Mouse (Mus musculus) CH12.LX (cell line): ENCODE data around the gene Tmed1. TPM values are rescaled to one million over a fixed set of nuclear protein-coding genes. Genes with fewer than 3 reads are reported as not detected.

ENCODE experiments used
- DNase-seq: peaks from one replicate; pipeline ENCODE4 v3.0.0-alpha.2; 2013; ENCODE audit errors: extremely low read depth
- H3K27ac ChIP-seq: 2 replicates; pipeline ENCODE4 v1.5.1; 2012; ENCODE audit warnings: low read depth, mild to moderate bottlenecking, control low read depth, moderate library complexity; ENCODE audit not compliant: insufficient read depth
- H3K27me3 ChIP-seq: replicated peaks from 2 replicates; pipeline ENCODE3; 2012; ENCODE audit warnings: inconsistent platforms
- H3K36me3 ChIP-seq, 2 experiments: replicated peaks in 1 of 2; 2 replicates each; pipeline versions ENCODE3 to v1.6.1; 2012; ENCODE audit warnings: inconsistent platforms in 1 of 2, low read length in 1 of 2, mild to moderate bottlenecking in 1 of 2, mixed read lengths in 1 of 2, moderate library complexity in 1 of 2; ENCODE audit not compliant: control insufficient read depth in 1 of 2, insufficient read depth in 1 of 2
- H3K4me1 ChIP-seq, 2 experiments: 2 replicates each; pipeline ENCODE4 v1.6.1; 2012; ENCODE audit warnings: inconsistent platforms in 1 of 2, moderate library complexity in 1 of 2; ENCODE audit not compliant: insufficient read depth in 2 of 2, control insufficient read depth in 1 of 2
- H3K4me2 ChIP-seq: 2 replicates; pipeline ENCODE4 v1.6.1; 2012; ENCODE audit warnings: low read depth, mild to moderate bottlenecking, control low read depth; ENCODE audit not compliant: poor library complexity, insufficient read depth, severe bottlenecking
- H3K4me3 ChIP-seq, 3 experiments: fragments of 150-350 bp in 1 of 3; sonication (generic) in 1 of 3; replicated peaks in 1 of 3; 2 replicates each; pipeline versions ENCODE3 to v1.5.1; 2011 to 2012; ENCODE audit warnings: low read depth in 2 of 3, low read length in 2 of 3, mild to moderate bottlenecking in 2 of 3, moderate library complexity in 2 of 3, control low read depth in 1 of 3, improper control_type of control experiment in 1 of 3, inconsistent platforms in 1 of 3, mixed read lengths in 1 of 3; ENCODE audit not compliant: poor library complexity in 1 of 3
- H3K79me2 ChIP-seq: replicated peaks from 2 replicates; pipeline ENCODE4 v1.6.1; 2012; ENCODE audit warnings: mild to moderate bottlenecking, moderate library complexity; ENCODE audit not compliant: control insufficient read depth, poor library complexity, insufficient read depth, severe bottlenecking; ENCODE audit errors: extremely low read depth
- H3K9ac ChIP-seq: 2 replicates; pipeline ENCODE4 v1.6.1; 2012; ENCODE audit warnings: low read depth, mild to moderate bottlenecking, control low read depth, moderate library complexity; ENCODE audit not compliant: insufficient read depth
- H3K9me3 ChIP-seq: replicated peaks from 2 replicates; pipeline ENCODE3; 2012; ENCODE audit warnings: low read length, inconsistent platforms, mixed read lengths
- CHD1 ChIP-seq: IDR thresholded peaks from 2 replicates; pipeline ENCODE4 v1.6.1; 2012; ENCODE audit warnings: low read depth, low read length, improper control_type of control experiment, inconsistent platforms
- CHD2 ChIP-seq: IDR thresholded peaks from 2 replicates; pipeline ENCODE4 v1.6.1; 2011; ENCODE audit warnings: low read length, improper control_type of control experiment
- E2F4 ChIP-seq: IDR thresholded peaks from 2 replicates; pipeline ENCODE4 v1.6.1; 2011; ENCODE audit warnings: low read depth, low read length, improper control_type of control experiment; ENCODE audit not compliant: insufficient replicate concordance
- ELF1 ChIP-seq: IDR thresholded peaks from 2 replicates; pipeline ENCODE4 v1.6.1; 2014; ENCODE audit warnings: low read depth, mild to moderate bottlenecking, inconsistent platforms, low read length, improper control_type of control experiment
- GABPA ChIP-seq: IDR thresholded peaks from 2 replicates; pipeline ENCODE4 v1.6.1; 2012; ENCODE audit warnings: low read depth, low read length, improper control_type of control experiment, inconsistent platforms; ENCODE audit not compliant: insufficient replicate concordance
- IRF4 ChIP-seq: IDR thresholded peaks from 2 replicates; pipeline ENCODE4 v1.6.1; 2014; ENCODE audit warnings: low read depth, mild to moderate bottlenecking, inconsistent platforms, low read length, improper control_type of control experiment
- JUN ChIP-seq: IDR thresholded peaks from 2 replicates; pipeline ENCODE4 v1.6.1; 2011; ENCODE audit warnings: low read depth, mild to moderate bottlenecking, low read length, improper control_type of control experiment, moderate library complexity; ENCODE audit not compliant: insufficient read depth
- MAFK ChIP-seq: IDR thresholded peaks from 2 replicates; pipeline ENCODE4 v1.6.1; 2011; ENCODE audit warnings: low read length, improper control_type of control experiment; ENCODE audit not compliant: insufficient replicate concordance
- MAX ChIP-seq: IDR thresholded peaks from 2 replicates; pipeline ENCODE4 v1.6.1; 2011; ENCODE audit warnings: low read length, improper control_type of control experiment
- MAZ ChIP-seq: IDR thresholded peaks from 2 replicates; pipeline ENCODE4 v1.6.1; 2012; ENCODE audit warnings: low read depth, mild to moderate bottlenecking, inconsistent platforms, low read length, improper control_type of control experiment, moderate library complexity
- MEF2A ChIP-seq: IDR thresholded peaks from 2 replicates; pipeline ENCODE4 v1.6.1; 2014; ENCODE audit warnings: low read depth, mild to moderate bottlenecking, inconsistent platforms, low read length, improper control_type of control experiment, borderline replicate concordance
- NRF1 ChIP-seq: IDR thresholded peaks from 2 replicates; pipeline ENCODE4 v1.6.1; 2014; ENCODE audit warnings: low read depth, mild to moderate bottlenecking, inconsistent platforms, low read length, improper control_type of control experiment, moderate library complexity
- PAX5 ChIP-seq: IDR thresholded peaks from 2 replicates; pipeline ENCODE4 v1.6.1; 2012; ENCODE audit warnings: low read length, inconsistent platforms, mixed read lengths
- POLR2A ChIP-seq: IDR thresholded peaks from 2 replicates; pipeline ENCODE4 v1.6.1; 2011; ENCODE audit warnings: low read depth, mild to moderate bottlenecking, improper control_type of control experiment, low read length
- POLR2AphosphoS2 ChIP-seq: IDR thresholded peaks from 2 replicates; pipeline ENCODE4 v1.6.1; 2011; ENCODE audit warnings: low read depth, low read length, improper control_type of control experiment
- RAD21 ChIP-seq: IDR thresholded peaks from 2 replicates; pipeline ENCODE4 v1.6.1; 2011; ENCODE audit warnings: low read depth, mild to moderate bottlenecking, low read length, improper control_type of control experiment, moderate library complexity
- RCOR1 ChIP-seq: conservative IDR thresholded peaks from 2 replicates; pipeline ENCODE4 v1.6.1; 2012; ENCODE audit warnings: low read depth, mild to moderate bottlenecking, inconsistent platforms, low read length, improper control_type of control experiment
- SIN3A ChIP-seq: IDR thresholded peaks from 2 replicates; pipeline ENCODE4 v1.6.1; 2012; ENCODE audit warnings: low read length, improper control_type of control experiment, inconsistent platforms
- SMC3 ChIP-seq: IDR thresholded peaks from 2 replicates; pipeline ENCODE4 v1.6.1; 2011; ENCODE audit warnings: low read depth, low read length, improper control_type of control experiment
- TBP ChIP-seq: conservative IDR thresholded peaks from 2 replicates; pipeline ENCODE4 v1.6.1; 2011; ENCODE audit warnings: low read depth, low read length, improper control_type of control experiment
- TCF12 ChIP-seq: IDR thresholded peaks from 2 replicates; pipeline ENCODE4 v1.6.1; 2014; ENCODE audit warnings: low read depth, mild to moderate bottlenecking, inconsistent platforms, low read length, improper control_type of control experiment
- UBTF ChIP-seq: IDR thresholded peaks from 2 replicates; pipeline ENCODE4 v1.6.1; 2012; ENCODE audit warnings: low read depth, mild to moderate bottlenecking, inconsistent platforms, low read length, improper control_type of control experiment, moderate library complexity
- USF1 ChIP-seq: IDR thresholded peaks from 2 replicates; pipeline ENCODE4 v1.6.1; 2014; ENCODE audit warnings: low read depth, mild to moderate bottlenecking, inconsistent platforms, low read length, improper control_type of control experiment
- USF2 ChIP-seq: conservative IDR thresholded peaks from 2 replicates; pipeline ENCODE4 v1.6.1; 2011; ENCODE audit warnings: low read depth, low read length, improper control_type of control experiment
- ZMIZ1 ChIP-seq: IDR thresholded peaks from 2 replicates; pipeline ENCODE4 v1.6.1; 2012; ENCODE audit warnings: low read depth, mild to moderate bottlenecking, inconsistent platforms, low read length, improper control_type of control experiment
- dilution Hi-C: fragments of 300-500 bp; cut with MboI; formaldehyde crosslinking; loops from 2 replicates; pipeline ENCODE4 v1.14.3; 2020; ENCODE audit warnings: low sequenced_read_pairs; ENCODE audit not compliant: extremely low pct_unique_long_range_greater_than_20kb, extremely low pct_ligation_motif_present
- in situ Hi-C: fragments of 300-500 bp; cut with MboI; formaldehyde crosslinking; loops from 3 replicates; pipeline ENCODE4 v1.14.3; 2019; ENCODE audit warnings: low sequenced_read_pairs, low pct_ligation_motif_present, low pct_unique_long_range_greater_than_20kb, mixed read lengths
- polyA plus RNA-seq: library from polyadenylated mRNA; unstranded; fragments of >175 nt; gene quantifications from 2 replicates; pipeline ENCODE4 v1.2.1, GENCODE M21; 2012; ENCODE audit warnings: low read depth; ENCODE audit not compliant: insufficient read length
- total RNA-seq, 2 experiments: library from RNA; depleted of rRNA; stranded (reverse); fragments of 300-350 nt in 1 of 2; fragments of >200 nt in 1 of 2; gene quantifications; 2 replicates each; pipeline ENCODE4 v1.2.3; 2012 to 2014

Tmed1 gene
- total and polyA plus RNA-seq, 3 experiments = 17.1 to 28.4 (median 25.5) TPM

GRCm38 (mm10) chr9:21553607-21554273, 43.7 kb upstream of the Tmed1 start:
- no peak overlapping the region for H3K4me2 ChIP-seq
- peaks cover under 1 to 23% of the 10 kb centered on the region in 2 experiments; a peak in 2 of 4 replicates for H3K4me1 ChIP-seq
- in situ Hi-C loops = no loop called here
- TF ChIP-seq RCOR1 = no peak
- TF ChIP-seq RAD21 = no peak
- TF ChIP-seq MAFK = no peak
- no peak for TF ChIP-seq MAX
- TF ChIP-seq ZMIZ1 = no peak
- TF ChIP-seq USF2 = no peak
- TF ChIP-seq PAX5 = no peak
- no peak for TF ChIP-seq NRF1
- TF ChIP-seq TBP = no peak
- no peak for TF ChIP-seq GABPA
- TF ChIP-seq MAZ = no peak
- TF ChIP-seq TCF12 = no peak
- TF ChIP-seq CHD1 = no peak
- TF ChIP-seq ELF1 = no peak
- TF ChIP-seq CHD2 = no peak
- TF ChIP-seq E2F4 = no peak
- TF ChIP-seq, all 38 proteins: peak for 0
- peaks cover 20 to 83% of the 10 kb centered on the region in 2 experiments for H3K36me3 ChIP-seq
- no peaks in the 10 kb centered on the region for H3K27me3 ChIP-seq
- H3K9ac ChIP-seq = no peak overlapping the region
- no peaks in the 10 kb centered on the region for H3K9me3 ChIP-seq
- H3K79me2 ChIP-seq = peaks cover 24% of the 10 kb centered on the region
- dilution Hi-C loops = no loop called here
- no peak for DNase-seq
- H3K4me3 ChIP-seq = no peak overlapping the region
- H3K27ac ChIP-seq = no peak overlapping the region

GRCm38 (mm10) chr9:21551049-21551448, 41.0 kb upstream of the Tmed1 start:
- no peaks in the 10 kb centered on the region for H3K27me3 ChIP-seq
- H3K36me3 ChIP-seq = peaks cover 14 to 64% of the 10 kb centered on the region in 2 experiments
- no peak overlapping the region for H3K9ac ChIP-seq
- TF ChIP-seq RCOR1 (no peak), ZMIZ1 (no peak), NRF1 (no peak), SMC3 (no peak), SIN3A (no peak), IRF4 (no peak), POLR2AphosphoS2 (no peak), USF1 (no peak), POLR2A (no peak), MAFK (no peak), RAD21 (no peak), TBP (no peak), CHD1 (no peak), MEF2A (no peak), PAX5 (no peak), UBTF (no peak), JUN (no peak)
- in situ Hi-C loops (no loop called here), dilution Hi-C loops (no loop called here)
- DNase-seq = no peak
- peaks cover 3 to 30% of the 10 kb centered on the region in 2 experiments; a peak in 2 of 4 replicates for H3K4me1 ChIP-seq
- peaks cover 33% of the 10 kb centered on the region for H3K79me2 ChIP-seq
- H3K9me3 ChIP-seq = no peaks in the 10 kb centered on the region
- H3K27ac ChIP-seq = no peak overlapping the region
- H3K4me2 ChIP-seq = no peak overlapping the region
- no peak overlapping the region for H3K4me3 ChIP-seq
